Mouse (Mus musculus) megakaryocyte, embryonic 14.5 days (primary cell): Measurements from ENCODE around the gene Srgap3.

Experiments used
- FLI1 ChIP-seq: IDR thresholded peaks from 2 replicates; pipeline ENCODE4 v1.6.1; 2012; ENCODE audit warnings: low read length, inconsistent platforms, mixed read lengths
- GATA1 ChIP-seq: IDR thresholded peaks from 3 replicates; pipeline ENCODE4 v1.6.1; 2012; ENCODE audit warnings: mixed read lengths, low read length, inconsistent platforms, borderline replicate concordance

DNA sequence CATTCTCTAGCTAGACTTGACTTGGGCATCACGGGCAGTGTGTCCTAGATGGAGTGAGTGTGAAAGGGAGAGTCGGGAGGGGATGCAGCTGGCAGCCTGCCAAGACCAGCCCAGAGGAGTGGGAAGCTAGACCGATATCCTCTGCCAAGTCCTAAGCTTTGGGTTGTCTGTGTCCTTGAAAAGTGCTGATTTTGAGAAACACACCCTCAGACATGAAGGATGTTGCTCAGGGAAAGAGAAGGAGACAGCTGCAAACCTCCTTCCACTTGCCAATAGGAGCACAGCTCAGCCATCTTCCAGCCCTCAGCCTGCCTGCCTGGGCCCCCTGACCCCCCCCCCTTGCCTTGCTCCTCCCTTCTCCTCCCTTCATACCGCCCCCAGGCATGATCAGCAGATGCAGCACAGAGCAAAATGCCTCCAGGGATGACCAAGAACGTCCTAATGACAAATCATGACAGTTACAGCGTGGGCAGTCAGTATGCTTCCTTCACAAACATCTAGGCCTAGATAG is 82.0 kb downstream of the Srgap3 start:
- TF ChIP-seq GATA1 (no peak), FLI1 (no peak)
